ENCODE assay signal across 13 mouse cellular contexts in genomic region chr17:26515675-26516074, GRCm38 (mm10).
"Had no signal": no experiment of that assay in that cellular context is flagged by ENCODE, and none has a peak within 500 bp of the region (broad histone marks: within the 10 kb centered on the region; RNA-seq: fewer than 3 reads in every experiment).

No protein-coding gene starts in this region.

- H3K4me3 ChIP-seq: intestine, embryonic 15.5 days; layer of hippocampus, adult 2 months; limb, embryonic 10.5 days; midbrain, embryonic 13.5 days; myocyte; neural tube, embryonic 15.5 days had no signal

- H3K27me3 ChIP-seq: intestine, embryonic 15.5 days; midbrain, embryonic 13.5 days; neural tube, embryonic 15.5 days had no signal

- H3K9ac ChIP-seq: intestine, embryonic 15.5 days; midbrain, embryonic 13.5 days; neural tube, embryonic 15.5 days had no signal

- ATAC-seq: intestine, embryonic 15.5 days; midbrain, embryonic 13.5 days had no signal

- H3K4me2 ChIP-seq: intestine, embryonic 15.5 days; midbrain, embryonic 13.5 days; neural tube, embryonic 15.5 days had no signal

- H3K36me3 ChIP-seq: intestine, embryonic 15.5 days; limb, embryonic 10.5 days; midbrain, embryonic 13.5 days; neural tube, embryonic 15.5 days had no signal

- H3K9me3 ChIP-seq: intestine, embryonic 15.5 days; limb, embryonic 10.5 days; midbrain, embryonic 13.5 days; neural tube, embryonic 15.5 days had no signal

- H3K27ac ChIP-seq: intestine, embryonic 15.5 days; layer of hippocampus, adult 2 months; limb, embryonic 10.5 days; midbrain, embryonic 13.5 days; neural tube, embryonic 15.5 days; stomach, postnatal 0 days had no signal

- DNase-seq: kidney, adult 18-20 months; kidney, postnatal 10 days; kidney, postnatal 4 days; lung, adult 2 months; lung, postnatal 14 days; thymus, postnatal 4 days had no signal

- H3K4me1 ChIP-seq: limb, embryonic 10.5 days; midbrain, embryonic 13.5 days; neural tube, embryonic 15.5 days had no signal
